Mouse (Mus musculus): ENCODE measurements around the gene Amfr. TPM values are rescaled to one million over a fixed set of nuclear protein-coding genes. Genes with fewer than 3 reads are reported as not detected.

Gene Amfr
- polyA plus RNA-seq, 1 experiment from 2014 or later: 41.5 TPM

GRCm38 (mm10) chr8:93923897-93924334, 88.7 kb downstream of the Amfr start:
- Histone ChIP-seq H3K4me3 (no peak overlapping the region), H3K27ac (no peak overlapping the region), H3K36me3 (no peaks in the 10 kb centered on the region), H3K27me3 (no peaks in the 10 kb centered on the region), H3K9ac (no peak overlapping the region), H3K4me2 (no peak overlapping the region), H3K4me1 (peaks cover 8% of the 10 kb centered on the region; the same call in 1 of the 2 replicates), H3K9me3 (no peaks in the 10 kb centered on the region)
- ATAC-seq (ENCODE audit: insufficient number of reproducible peaks, low FRiP score, low TSS enrichment, low read depth): no peak
- 67% methylated on average over 7 of the region's 7 CpGs for WGBS

Small RNAs within 50 kb of the gene (microRNA-seq; reads per million reads assigned to microRNA genes)
- not detected for gene Gm24159

Other genes with a start within 250 kb of the Amfr start
- gene Gnao1, start 202.9 kb downstream of the Amfr start, polyA plus RNA-seq (2015; fragmentation: Nextera tagmentation; extraction: Ambion mirVana): 3.0 and 3.4 TPM in 2 replicates
- gene Nudt21, start 24.2 kb upstream of the Amfr start, polyA plus RNA-seq (2015; fragmentation: Nextera tagmentation; extraction: Ambion mirVana): 86.4 and 88.6 TPM in 2 replicates
- gene Ogfod1, start 24.4 kb upstream of the Amfr start, polyA plus RNA-seq (2015; fragmentation: Nextera tagmentation; extraction: Ambion mirVana): 12.8 and 13.1 TPM in 2 replicates
- 10.4 TPM in 2 replicates for gene Bbs2, start 86.1 kb upstream of the Amfr start, polyA plus RNA-seq (2015; fragmentation: Nextera tagmentation; extraction: Ambion mirVana)
- 0.60 and 3.9 TPM in 2 replicates for gene Mt4, start 124.4 kb upstream of the Amfr start, polyA plus RNA-seq (2015; fragmentation: Nextera tagmentation; extraction: Ambion mirVana)
- 4.8 and 5.2 TPM in 2 replicates for gene Mt3, start 139.8 kb upstream of the Amfr start, polyA plus RNA-seq (2015; fragmentation: Nextera tagmentation; extraction: Ambion mirVana)
- 57.2 and 59.8 TPM in 2 replicates for gene Mt2, start 159.8 kb upstream of the Amfr start, polyA plus RNA-seq (2015; fragmentation: Nextera tagmentation; extraction: Ambion mirVana)
- 164 and 189 TPM in 2 replicates for gene Mt1, start 166.2 kb upstream of the Amfr start, polyA plus RNA-seq (2015; fragmentation: Nextera tagmentation; extraction: Ambion mirVana)
- gene Nup93, start 201.7 kb upstream of the Amfr start, polyA plus RNA-seq (2015; fragmentation: Nextera tagmentation; extraction: Ambion mirVana): 62.8 and 63.0 TPM in 2 replicates

All from limb, embryonic 15.5 days (tissue).